Mouse (Mus musculus) left cerebral cortex, postnatal 4 days (tissue): Measurements from ENCODE around the gene Phospho1. TPM values are rescaled to one million over a fixed set of nuclear protein-coding genes. Genes with fewer than 3 reads are reported as not detected.
"Not testable (repeated sequence)": the region's sequence is repeated elsewhere in the genome, so short reads cannot be mapped to it uniquely, and the experiment has no call there.

ENCODE experiments used
- DNase-seq: peaks from one replicate; pipeline ENCODE4 v3.0.0-alpha.2; 2022
- intact Hi-C: fragments of 180-260 bp; cut with DNase I; formaldehyde crosslinking; loops from one replicate; pipeline ENCODE4 v1.15.1; 2025
- total RNA-seq, 2 experiments: library from RNA; stranded (reverse); gene quantifications; 2 replicates each; pipeline ENCODE4 v1.2.3; 2021

Gene Phospho1
- total RNA-seq, 2 experiments from 2014 or later, result 2.4 to 3.1 TPM

DNA sequence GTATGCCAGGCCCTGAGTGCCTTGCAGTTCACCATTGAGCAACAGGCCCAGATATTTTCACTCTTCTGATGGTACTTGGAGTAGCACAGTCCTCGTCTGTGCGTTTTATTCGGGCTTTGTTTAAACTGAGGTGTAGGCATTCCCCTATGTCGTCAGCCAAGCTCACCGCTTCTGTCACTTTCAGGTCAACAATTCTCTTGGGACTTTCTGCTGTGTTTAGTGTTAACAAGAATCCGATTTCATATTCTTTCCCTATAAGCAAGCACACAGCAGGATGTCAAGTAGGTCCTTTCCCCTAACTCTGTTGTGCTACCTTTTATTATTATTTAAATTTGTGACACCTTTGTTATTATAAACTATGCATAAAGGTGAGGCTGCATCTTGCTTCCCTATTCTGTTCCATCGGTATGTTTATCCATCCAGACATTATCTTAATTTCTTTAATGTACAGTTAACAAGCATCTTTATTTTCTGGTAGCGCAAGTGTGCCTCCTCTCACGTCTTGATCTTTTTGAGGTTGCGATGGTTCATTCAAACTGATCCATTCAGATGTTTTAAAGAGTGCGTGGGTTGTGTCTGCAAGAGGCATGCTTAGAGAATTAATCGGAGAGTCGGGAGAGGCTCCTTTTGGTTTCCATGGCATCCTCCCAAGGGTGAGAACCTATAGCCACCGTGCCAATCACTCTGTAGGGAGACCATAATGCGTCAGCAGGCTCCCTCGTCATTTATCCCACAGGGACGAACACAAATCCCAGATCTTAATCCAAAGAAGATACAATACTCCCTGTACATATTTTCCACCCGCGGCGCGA, 33.6 kb downstream of the Phospho1 start:
- intact Hi-C loops, result loop anchor here (2.0 kb wide), 1 partner anchor 31 kb away; no protein-coding TSS in a partner anchor
- no peak for DNase-seq

DNA sequence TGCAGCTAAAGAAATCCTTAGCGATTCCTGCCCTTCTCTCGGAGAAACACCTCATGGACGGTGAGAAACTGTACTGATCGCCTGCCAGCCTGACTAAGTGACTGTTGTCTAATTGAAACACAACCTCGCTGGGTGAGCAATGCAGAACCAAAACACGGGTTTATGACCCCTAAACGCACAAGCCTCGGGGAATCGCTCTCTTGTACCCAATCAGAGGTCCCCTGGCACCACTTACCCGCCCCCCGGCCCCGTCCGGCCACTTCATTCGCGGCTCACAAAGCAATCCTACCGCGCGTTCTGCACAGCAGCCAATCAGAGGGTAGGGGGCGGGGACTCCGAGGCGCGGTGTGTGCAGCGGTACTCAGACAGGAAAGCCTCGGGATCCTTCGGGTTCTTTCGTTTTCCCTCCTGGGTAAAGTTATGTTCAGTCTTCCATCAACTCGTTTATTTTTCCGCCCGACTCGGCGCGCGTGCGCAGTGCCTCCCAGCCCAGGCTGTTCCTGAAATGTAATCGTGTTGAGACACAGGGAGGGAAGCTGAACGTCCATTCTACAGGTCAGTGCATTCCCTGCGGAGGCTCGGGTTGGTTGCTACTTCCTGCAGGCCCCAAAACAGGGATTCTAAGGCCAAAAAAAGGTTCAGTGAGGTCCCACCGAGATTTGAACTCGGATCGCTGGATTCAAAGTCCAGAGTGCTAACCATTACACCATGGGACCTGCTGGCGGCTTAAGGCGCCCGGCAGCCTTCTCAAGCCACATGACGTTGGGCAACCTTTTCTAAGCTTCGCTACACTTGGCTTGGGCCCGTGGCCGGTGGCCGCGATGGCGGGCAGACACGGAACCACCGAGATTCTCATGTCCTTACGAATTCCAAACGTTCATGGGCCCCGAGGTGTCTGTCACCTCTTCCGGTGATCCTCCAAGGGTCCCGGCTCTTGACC, 34.5 kb downstream of the Phospho1 start:
- peak; percentile 99 for DNase-seq
- intact Hi-C loops, result no loop called here

DNA sequence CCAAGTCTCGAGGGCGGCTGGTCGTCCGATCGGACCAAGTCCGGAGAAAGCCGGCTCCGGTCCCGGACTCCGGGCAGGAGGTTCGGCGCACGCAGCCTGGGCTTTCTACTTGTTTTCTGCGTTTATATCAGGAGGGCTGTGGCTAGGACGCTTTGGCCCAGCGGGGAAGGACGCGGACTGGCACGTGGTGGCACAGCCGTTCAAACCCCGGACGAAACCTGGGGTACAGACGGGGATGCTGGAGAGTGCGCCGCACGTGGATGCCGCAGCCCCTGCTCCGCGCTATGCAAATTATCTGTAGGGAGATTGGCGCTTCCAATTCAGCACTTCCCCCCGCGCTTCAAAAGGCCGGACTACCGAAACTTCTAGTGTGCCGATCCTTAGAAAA, 35.2 kb downstream of the Phospho1 start:
- peak; percentile 71 for DNase-seq
- intact Hi-C loops, result no loop called here

DNA sequence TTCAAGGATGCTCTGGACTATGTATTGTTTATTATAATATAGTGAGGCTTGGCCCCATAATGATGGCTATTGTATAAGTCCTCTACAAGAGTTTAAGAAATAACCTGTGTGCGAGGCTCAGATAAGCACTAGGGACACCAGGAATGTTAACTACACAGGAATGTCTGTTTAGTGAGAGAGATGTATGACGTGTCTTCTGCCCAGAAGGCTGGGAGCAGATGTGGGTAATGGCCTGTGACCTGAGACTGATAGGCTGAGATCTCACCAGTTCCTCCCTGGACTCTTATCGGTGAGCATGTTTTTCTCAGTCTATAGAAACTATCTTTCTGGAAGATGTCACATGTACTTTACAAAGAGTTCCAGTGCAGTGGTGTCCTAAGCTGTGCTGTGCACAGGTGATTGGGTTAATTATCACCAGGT, 35.8 kb downstream of the Phospho1 start:
- intact Hi-C loops, result no loop called here
- no peak for DNase-seq

DNA sequence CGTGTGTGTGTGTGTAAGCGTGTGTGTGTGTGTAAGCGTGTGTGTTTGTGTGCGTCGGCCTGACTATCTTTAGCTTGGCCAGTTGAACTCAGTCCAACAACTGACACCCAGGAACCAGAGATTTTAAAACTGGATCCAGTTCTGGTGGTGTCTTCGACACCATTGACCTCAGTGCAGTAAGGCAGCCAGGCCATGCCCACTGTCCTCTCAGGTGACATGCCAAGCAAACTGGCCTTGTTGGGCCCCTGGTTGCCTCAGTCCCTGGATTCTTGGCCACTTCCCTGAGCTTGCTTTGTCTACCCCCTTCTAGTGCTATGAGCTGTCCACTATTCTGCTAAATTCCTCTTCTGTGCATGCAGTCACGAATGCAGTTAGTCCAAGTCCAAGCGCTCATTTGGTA, 37.1 kb downstream of the Phospho1 start:
- intact Hi-C loops, result no loop called here

DNA sequence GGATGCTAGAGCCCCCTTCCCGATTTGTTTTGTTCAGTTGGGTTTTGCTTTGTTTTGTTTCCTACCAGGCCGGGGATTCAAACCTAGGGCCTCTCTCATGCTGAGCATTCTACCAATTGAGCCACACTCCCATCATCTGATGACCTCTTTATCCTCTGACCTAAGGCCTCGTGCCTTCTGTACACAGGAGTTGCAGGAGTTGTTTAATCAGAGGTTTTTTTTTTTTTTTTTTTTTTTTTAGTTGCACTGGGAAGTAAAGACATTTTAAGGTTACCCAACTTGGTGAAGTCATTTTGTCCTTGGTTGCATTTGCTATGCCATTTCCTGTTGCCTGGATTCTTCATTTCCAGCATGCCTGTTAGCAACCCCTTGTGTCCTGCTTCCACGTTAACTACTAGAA, 45.1 kb downstream of the Phospho1 start:
- intact Hi-C loops, result no loop called here

More for the DNA sequence above, 37.1 kb downstream of the Phospho1 start:
- no peak for DNase-seq

DNA sequence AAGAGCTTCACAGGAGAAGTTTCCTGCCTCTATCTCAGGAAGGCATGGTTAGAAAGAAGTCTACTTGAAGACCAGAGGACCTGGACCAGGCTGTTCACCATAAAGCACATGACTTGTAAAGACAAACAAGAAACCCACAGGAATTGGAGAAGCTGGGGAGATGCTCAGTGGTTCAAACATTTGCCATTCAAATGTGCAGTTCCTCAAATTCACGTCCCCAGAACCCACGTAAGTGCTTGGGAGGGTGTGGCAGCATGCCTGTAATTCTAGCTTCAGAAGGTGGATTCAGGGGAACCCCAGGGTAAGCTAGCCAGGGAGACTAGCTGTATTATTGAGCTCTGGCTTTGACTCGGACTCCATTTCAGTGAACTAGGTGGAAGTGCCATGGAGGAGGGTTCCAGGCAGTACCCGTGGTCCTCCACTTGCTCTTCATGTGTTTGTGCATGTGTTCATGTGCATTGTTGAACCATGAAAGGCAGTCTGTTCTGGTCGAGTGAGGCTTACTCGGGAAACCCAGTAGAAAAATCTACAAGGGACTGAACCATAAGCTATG, 45.7 kb downstream of the Phospho1 start:
- DNase-seq, result no peak
- intact Hi-C loops, result loop anchor here (10.0 kb wide), 1 partner anchor 105 kb away; no protein-coding TSS in a partner anchor

More for the DNA sequence above, 45.1 kb downstream of the Phospho1 start:
- DNase-seq, result no peak

DNA sequence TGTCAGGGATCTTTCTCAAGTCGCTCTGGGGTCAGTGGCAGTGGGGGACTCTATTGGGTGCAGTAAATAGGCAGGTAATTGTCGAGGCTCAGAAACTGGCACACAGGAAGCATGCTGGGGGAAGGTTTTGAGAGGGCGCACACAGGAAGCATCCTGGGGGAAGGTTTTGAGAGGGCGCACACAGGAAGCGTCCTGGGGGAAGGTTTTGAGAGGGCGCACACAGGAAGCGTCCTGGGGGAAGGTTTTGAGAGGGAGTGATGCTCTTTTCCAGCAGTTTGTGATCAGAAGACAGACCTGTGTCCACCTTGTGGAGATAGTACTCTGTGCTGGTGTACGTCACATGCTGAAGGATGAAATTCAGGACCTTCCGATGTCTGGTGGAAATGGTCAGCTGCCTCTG, 51.5 kb downstream of the Phospho1 start:
- DNase-seq, result no peak
- intact Hi-C loops, result loop anchor here (10.0 kb wide), 1 partner anchor 99 kb away; no protein-coding TSS in a partner anchor

DNA sequence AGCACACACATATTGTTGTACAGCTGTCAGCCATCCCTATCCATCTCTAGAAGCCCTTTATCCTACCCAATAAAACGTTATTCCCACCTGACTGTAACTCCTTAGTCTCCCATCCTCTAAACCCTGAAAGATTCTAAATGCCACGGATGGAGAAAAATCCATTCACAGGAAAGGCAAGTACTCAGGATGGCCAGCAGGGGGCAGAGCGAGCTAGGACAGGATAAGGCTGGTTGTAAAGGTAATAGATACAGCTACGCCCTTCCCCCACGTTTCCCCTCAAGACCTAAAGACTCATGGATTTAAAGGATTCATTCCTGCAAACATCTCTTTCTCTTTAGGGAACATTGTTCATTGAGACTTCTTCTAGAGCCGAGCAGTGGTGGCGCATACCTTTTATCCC, 52.0 kb downstream of the Phospho1 start:
- peak; percentile 78 for DNase-seq
- intact Hi-C loops, result loop anchor here (10.0 kb wide), 1 partner anchor 99 kb away; no protein-coding TSS in a partner anchor

DNA sequence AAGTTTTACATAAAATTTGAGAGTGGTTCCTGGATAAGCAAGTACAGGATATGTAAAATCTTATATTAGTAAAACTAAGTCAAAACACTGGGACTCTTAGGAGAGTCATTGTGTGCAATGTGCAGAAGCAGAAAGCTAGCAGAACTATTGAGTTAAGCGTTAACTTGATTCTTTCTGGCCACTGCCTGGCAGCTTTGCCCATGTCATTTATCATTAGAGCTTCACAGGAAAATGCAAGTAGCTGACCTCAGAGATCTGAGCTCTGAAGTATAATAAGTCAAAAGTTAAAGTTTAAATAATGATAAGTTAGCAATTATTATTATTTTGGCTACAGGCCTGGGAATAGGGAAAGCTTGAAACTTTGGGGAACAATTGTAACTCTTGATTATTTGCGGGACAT, 55.6 kb downstream of the Phospho1 start:
- intact Hi-C loops, result loop anchor here (10.0 kb wide), 2 partner anchors 75 to 95 kb away; no protein-coding TSS in a partner anchor
- DNase-seq, result not testable (repeated sequence)

Other genes with a start within 250 kb of the Phospho1 start
- gene Ngfr, start 236.8 kb upstream of the Phospho1 start, total RNA-seq, result 1 to 10 TPM; 4.2 to 8.1 TPM
- gene Phb, start 157.5 kb upstream of the Phospho1 start, total RNA-seq, result 100 to 1,000 TPM in 1 of 2 experiments, 10 to 100 TPM in 1; 96.0 to 104 TPM
- gene Zfp652, start 111.8 kb upstream of the Phospho1 start, total RNA-seq, result 10 to 100 TPM; 50.8 to 53.1 TPM
- gene B130006D01Rik, start 100.9 kb upstream of the Phospho1 start, total RNA-seq, result 1 to 10 TPM; 1.8 to 2.2 TPM
- 1 to 10 TPM in 1 of 2 experiments, under 1 TPM in 1; 0.72 to 1.8 TPM for gene Gngt2, start 12.7 kb downstream of the Phospho1 start, total RNA-seq
- gene Abi3, start 18.0 kb downstream of the Phospho1 start, total RNA-seq, result 1 to 10 TPM; 1.5 to 1.9 TPM
- not detected for gene B4galnt2, start 90.4 kb downstream of the Phospho1 start, total RNA-seq
- gene Igf2bp1, start 181.4 kb downstream of the Phospho1 start, total RNA-seq, result 1 to 10 TPM; 2.6 to 3.5 TPM
- not detected for gene Gip, start 200.0 kb downstream of the Phospho1 start, total RNA-seq
- gene Snf8, start 210.4 kb downstream of the Phospho1 start, total RNA-seq, result 10 to 100 TPM; 88.0 to 94.0 TPM
- 10 to 100 TPM; 68.1 to 72.8 TPM for gene Ube2z, start 240.9 kb downstream of the Phospho1 start, total RNA-seq